Mouse (Mus musculus) kidney, adult 8-10 months (tissue): ENCODE data around the gene Adamts17.

Experiments used
- DNase-seq, 2 experiments: peaks; one replicate each; pipeline ENCODE4 v3.0.0; 2022

Adamts17 gene

GRCm38 (mm10) chr7:66839463-66840007 lies at the start of gene Adamts17:
Gene Adamts17 (plus strand): TSS chr7:66839735.
- DNase-seq = peak; percentile 94 to 95

GRCm38 (mm10) chr7:66789860-66790748 lies 49.4 kb upstream of the Adamts17 start:
- peak; percentile 38 to 56 for DNase-seq

DNA sequence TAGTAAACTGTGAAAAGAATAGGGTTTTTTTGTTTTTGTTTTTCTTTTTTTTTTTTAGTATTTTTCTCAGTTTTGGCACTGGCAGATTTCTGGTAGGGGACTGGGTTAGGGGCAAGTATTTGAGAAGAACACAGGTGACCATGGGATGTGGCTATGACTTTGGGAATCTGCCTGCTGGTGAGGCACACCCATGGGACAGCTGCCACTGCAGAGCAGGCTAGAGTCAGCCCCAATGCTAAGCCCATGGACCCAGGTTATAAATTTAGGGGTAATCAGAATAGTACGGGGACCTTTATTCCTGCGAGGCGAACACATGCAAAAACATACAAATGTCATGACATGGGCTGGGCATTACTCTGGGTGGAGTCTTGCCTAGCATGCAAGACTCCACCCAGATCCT lies 48.5 kb upstream of the Adamts17 start:
- DNase-seq = no peak

GRCm38 (mm10) chr7:66796909-66797308 lies 42.6 kb upstream of the Adamts17 start:
- DNase-seq = no peak

GRCm38 (mm10) chr7:66797345-66797744 lies 42.2 kb upstream of the Adamts17 start:
- no peak for DNase-seq

GRCm38 (mm10) chr7:66798826-66799225 lies 40.7 kb upstream of the Adamts17 start:
- no peak for DNase-seq

- DNase-seq = no peak
Observed at GRCm38 (mm10) chr7:66800784-66801183, 38.8 kb upstream of the Adamts17 start.

GRCm38 (mm10) chr7:66801785-66802184 lies 37.8 kb upstream of the Adamts17 start:
- no peak for DNase-seq

GRCm38 (mm10) chr7:66803798-66804197 lies 35.7 kb upstream of the Adamts17 start:
- no peak for DNase-seq

DNA sequence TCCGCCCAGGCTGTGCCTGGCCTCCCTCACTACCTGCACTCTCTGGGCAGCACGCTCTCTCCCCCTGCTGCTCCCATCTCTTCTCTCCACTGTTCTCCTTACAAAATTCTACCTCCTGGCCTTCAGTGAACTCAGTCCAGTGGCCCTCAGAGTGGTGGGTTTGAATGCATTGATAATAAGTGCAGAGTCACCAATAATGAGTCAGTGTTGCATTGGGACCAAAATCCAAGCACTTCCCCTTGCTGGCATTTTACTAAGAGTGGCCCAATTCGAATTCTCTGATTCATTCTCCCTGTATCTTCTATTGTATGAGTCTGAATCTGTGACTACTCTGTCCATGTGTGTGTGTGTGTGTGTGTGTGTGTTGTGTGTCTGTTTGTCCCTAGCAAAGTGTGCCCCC lies 32.7 kb upstream of the Adamts17 start:
- no peak for DNase-seq

DNA sequence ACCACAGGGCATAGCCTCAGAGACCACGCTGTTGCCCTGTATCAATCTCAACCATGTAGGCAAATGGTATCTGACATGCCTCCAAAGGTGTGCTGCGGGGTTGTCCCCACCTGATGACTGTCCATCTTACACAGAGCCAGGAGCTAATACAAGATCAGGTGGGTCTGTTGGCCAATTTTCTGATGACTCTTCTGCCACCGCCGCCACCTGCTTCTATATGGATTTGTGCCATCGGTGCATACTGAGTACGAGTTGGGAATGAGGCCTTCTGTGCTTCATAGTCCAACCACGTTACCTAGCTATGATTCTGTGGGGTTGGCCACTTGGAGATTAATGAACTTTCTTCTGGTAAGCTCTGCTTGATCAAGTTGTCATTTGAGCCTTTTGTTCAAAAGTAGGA lies 29.1 kb upstream of the Adamts17 start:
- DNase-seq = no peak

DNA sequence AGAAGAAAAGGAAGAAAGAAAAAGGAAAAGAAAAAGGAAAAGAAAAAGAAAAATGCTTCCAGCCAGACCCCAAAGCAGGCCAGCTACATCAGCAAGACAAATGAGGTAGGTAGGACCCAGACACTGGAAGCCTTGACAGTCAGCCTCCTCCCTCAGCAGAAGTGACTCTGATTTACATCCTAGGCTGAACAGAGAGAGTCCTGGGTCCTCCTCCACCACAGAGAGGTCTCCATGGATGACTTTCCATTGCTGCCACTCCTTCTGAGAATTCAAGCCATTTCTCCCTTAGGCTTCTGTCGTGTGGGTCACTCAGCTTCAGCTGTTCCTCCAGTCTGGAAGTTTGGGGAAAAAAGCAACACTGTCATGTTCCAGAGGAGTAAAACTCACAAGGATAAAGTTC lies 28.2 kb upstream of the Adamts17 start:
- DNase-seq = no peak

DNA sequence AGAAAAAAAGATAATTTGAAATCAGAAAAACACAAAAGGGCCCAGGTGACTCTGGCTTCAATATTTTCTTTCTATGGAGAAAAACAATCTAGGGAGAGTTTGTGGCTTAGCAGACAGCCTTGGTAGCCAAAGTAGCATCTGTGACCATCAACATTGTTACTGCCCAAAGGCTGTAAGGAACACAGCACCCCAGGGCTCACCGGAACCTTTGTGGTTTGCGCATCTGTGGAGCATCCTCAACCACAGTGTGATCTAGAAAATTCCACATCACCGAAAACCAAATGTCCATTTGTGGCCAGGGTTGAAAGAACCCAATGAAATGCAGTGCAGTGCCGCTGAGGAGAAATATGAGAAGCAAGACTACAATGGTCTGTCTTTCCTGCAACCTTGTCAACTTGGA lies 27.2 kb upstream of the Adamts17 start:
- DNase-seq = no peak

DNA sequence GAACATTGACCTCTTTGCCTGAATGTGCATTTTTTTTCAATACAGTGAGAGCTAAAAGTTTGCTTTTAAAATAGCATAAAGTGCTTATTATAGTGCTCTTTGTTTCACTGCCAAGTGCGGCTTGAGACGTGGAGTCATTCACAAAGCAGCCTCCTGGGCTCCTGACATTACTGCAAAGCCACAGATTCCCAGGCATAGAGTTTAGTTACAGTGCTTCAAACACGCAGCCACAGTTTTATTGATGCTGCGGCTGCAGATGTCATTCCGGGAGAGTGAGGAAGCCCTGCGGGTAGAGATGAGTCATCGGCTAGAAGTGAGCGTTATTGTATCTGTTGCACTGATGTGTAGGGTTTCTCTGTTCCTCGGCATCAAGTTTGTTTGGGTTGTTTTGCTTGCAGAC lies 26.8 kb upstream of the Adamts17 start:
- no peak for DNase-seq

DNA sequence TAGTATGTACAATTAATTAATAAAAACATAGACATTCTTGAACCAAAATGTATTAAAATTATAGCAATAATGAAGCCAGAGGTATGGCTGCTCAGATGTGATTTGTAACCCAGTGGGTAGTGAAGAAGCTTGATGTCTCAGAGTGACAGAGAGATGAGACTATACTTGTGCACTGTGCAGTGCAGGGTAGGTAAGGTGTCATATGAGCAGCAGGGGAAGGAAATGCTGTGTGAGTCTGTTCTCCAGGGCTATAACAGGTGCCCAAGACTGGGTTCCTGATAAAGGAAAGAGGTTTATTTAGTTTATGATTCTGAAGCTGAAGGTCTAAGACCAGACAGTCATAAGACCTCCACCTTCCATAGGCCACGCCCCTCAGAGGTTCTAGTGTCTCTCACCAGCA lies 26.4 kb upstream of the Adamts17 start:
- DNase-seq = no peak

GRCm38 (mm10) chr7:66815526-66815925 lies 24.0 kb upstream of the Adamts17 start:
- no peak for DNase-seq

DNA sequence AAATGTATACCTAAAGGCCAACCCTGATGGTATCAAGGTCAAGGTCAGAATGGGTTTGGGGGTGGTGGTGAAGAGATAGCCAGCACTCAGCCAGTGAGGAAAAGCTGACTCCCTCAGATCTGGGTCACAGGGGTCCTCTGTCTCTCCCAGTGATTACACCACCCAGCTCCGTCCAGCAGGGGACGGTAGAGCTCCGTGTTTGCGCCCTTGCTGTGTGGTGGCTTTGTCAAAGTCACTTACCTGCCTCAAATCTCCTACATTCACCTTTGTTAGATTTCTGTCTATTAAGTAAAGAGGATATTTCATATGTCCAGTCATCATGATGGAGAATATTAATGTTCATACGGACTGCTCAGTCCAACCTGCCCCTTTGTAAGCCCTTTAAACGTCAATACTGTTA lies 19.5 kb upstream of the Adamts17 start:
- DNase-seq = peak in 1 of 2 experiments; percentile 46

- no peak for DNase-seq
Observed at GRCm38 (mm10) chr7:66830803-66831202, 8.7 kb upstream of the Adamts17 start.

DNA sequence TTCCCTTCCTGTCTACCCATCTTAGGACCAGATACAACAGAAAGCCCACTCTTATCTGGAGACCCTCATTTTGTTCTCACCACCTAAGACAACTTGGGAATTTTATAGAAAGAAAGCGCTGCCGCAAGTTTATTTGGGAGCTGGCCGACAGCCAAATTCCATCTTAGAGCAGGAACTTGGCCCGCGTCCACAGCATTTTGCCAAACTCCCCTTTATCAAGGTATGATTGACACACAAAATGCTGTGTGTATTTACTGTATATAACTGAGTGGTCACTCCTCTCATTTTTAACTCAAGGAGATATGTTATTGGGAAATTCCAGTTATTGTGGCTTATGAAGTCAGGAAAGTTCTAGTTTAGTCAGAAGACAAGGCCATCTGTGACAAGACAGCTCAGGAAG lies 8.2 kb upstream of the Adamts17 start:
- DNase-seq = peak in 1 of 2 experiments; percentile 9

DNA sequence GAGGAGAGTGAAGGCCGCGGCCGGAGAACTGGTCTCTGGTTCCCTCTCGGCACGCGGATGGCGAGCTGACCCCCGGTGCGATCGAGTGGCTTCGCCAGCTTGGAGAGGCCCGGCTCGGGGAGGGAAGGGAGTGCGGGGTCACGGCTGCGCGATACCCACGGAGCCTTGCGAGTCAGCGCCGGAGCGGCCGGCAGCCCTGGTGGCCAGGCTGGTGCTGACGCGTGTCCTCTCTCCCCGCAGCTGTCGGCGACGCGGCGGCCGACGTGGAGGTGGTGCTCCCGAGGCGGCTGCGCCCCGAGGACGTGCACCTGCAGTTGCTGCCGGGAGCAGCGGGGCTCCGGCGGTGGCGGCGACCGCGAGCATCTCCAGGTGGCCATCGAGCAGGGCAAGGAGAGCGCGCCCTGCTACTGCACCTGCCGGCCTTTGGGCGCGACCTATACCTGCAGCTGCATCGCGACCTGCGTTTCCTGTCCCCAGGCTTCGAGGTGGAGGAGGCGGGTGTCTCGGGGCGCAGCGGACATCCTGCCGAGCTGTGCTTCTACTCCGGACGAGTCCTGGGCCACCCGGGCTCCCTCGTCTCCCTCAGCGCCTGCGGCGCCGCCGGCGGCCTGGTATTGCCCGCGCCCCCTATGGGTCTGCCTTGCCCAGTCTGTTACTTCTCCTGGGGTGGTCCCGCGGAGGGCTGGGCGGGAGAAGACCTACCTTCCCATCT lies 629 bp downstream of the Adamts17 start:
- peak in 1 of 2 experiments; percentile 9 for DNase-seq

DNA sequence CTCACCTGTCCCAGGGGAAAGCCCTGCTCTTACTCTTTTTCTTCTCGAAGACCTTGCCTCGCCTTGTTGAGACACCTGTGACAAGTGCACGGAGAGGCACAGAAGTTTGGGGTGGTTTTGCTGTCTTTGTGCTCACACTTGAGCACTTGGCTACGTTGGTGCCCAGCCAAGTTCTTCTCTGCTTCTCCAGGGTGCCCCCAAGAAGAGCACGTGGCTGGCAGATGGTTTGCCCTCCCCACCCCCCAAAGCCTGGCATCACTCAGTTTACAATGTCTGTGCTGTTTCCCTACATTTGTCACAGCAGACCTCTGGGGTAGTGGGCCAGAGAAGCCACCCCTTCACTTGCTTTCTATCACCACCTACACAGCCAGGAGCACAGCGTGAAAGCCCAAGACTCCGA lies 1.6 kb downstream of the Adamts17 start:
- DNase-seq = no peak

DNA sequence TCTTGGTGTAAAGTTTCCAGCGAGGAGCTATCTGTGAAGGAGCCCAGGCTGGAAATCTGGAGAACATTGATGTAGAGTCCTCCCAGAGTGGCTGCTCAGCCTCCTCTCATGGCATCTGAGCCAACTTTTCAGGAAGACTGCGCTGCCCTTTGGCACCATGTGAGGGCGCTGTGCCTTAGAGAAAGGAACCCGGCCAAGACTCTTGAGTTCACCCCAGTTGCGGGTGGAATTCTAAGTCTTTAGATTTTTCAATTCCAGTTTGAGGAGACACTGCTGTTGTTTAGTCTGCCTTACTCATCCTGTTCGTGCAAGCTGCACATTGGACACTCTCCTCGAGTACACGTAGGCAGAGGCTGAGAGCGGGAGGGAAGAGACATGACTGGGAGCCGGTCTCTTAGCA lies 2.5 kb downstream of the Adamts17 start:
- peak in 1 of 2 experiments; percentile 59 for DNase-seq

DNA sequence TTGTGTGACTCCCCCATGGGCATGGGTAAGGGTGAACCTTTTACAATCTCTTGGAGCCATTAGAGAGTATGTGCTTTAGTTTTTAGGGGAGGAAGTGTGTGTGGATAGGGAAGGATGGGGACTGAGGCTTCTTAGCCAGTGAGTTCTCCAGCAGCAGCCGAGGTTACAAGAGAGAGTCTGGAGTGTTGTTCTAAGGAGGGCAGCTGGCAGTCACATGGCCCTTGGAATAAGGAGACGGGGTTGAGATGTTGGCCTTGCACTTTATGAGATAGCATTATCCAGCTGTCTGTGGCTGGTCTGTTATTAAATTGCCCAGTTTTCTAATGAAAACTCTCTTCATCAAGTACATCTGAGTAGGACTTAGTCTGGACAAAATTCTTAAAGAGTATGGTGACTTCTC lies 4.3 kb downstream of the Adamts17 start:
- no peak for DNase-seq

- DNase-seq = no peak
Observed at GRCm38 (mm10) chr7:66846582-66846981, 7.0 kb downstream of the Adamts17 start.
